Mouse (Mus musculus) bone marrow macrophage, adult 2 months (primary cell): ENCODE measurements at regions not wholly inside any gene's neighbourhood (a gene's known extent, or its start where the extent isn't known, plus 50 kb on each side); places are given as distances from the start of the nearest gene placed in this dataset.

Experiments
- CTCF ChIP-seq: IDR thresholded peaks from 2 replicates; pipeline ENCODE4 v1.5.1; 2012; ENCODE audit warnings: low read depth, mild to moderate bottlenecking, low read length, moderate library complexity
- POLR2A ChIP-seq: IDR thresholded peaks from 2 replicates; pipeline ENCODE4 v1.6.1; 2012; ENCODE audit warnings: mild to moderate bottlenecking, low read depth, low read length, borderline replicate concordance

- TF ChIP-seq POLR2A (no peak), CTCF (no peak)
These were observed 118.1 kb upstream of the Zmiz1 start for GRCm38 (mm10) chr14:25340845-25341244.
